Mouse (Mus musculus) heart, adult 2 months (tissue): ENCODE results near the gene Mrps6.

ENCODE experiments used
- CTCF ChIP-seq: fragments of 200-600 bp; IDR thresholded peaks from 2 replicates; pipeline ENCODE4 v1.8.1; 2022; ENCODE audit warnings: antibody characterized with exemption, mild to moderate bottlenecking, moderate library complexity
- POLR2A ChIP-seq: fragments of 200-500 bp; IDR thresholded peaks from 2 replicates; pipeline ENCODE4 v1.6.1; 2011; ENCODE audit warnings: mild to moderate bottlenecking, low read depth, low read length, control low read depth; ENCODE audit not compliant: insufficient read depth

DNA sequence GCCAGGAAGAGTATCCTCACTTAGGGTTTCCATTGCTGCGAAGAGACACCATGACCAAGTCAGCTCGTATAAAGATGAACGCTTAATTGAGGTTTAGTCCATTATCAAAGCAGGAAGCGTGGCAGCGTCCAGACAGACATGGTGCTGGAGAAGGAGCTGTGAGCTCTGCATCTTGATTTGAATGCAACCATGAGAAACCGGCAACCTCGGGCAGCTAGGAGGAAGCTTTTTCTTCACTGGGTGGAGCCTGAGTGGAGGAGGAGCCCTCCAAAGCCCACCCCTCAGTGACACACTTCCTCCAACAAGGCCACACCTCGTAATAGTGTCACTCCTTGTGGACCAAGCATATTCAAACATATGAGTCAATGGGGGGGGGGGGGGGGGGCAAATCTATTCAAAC, 71.8 kb downstream of the Mrps6 start:
- TF ChIP-seq CTCF (no peak), POLR2A (no peak)
